ENCODE assay signal across 29 mouse cellular contexts in the genomic region with DNA sequence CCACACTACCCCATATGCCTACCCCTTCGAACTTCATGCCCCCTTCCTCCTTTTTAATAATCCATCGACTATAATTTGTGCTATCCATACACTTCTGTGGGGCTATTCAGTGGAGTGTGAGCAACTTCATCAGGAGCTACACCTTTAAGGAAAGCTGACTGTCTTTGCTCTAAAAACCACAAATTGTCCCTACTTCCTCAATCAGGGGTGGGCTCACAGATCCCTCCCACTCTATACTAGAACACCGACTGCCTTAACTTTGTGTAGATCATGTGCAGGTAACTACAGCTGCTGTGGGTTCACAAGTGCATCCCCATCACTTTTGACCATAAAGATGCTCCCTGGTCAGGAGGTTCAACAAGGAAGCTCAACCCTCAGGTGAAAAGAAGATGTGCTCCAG. TPM values are rescaled to one million over a fixed set of nuclear protein-coding genes. Genes with fewer than 3 reads are reported as not detected.
A peak's percentile ranks its signal among the peaks of the same experiment; 100 is the strongest.
DNase-seq lines count a peak whose midpoint lies in the region; ATAC-seq and TF ChIP-seq lines count a peak whose summit lies in the region.
"Had no signal": no experiment of that assay in that cellular context is flagged by ENCODE, and none has a peak within 500 bp of the region (broad histone marks: within the 10 kb centered on the region; RNA-seq: fewer than 3 reads in every experiment).

No protein-coding gene starts in this region.

- peak; percentile 72 for ATAC-seq in common myeloid progenitor, adult 5-6 weeks (replicated peaks; ENCODE audit: low read depth, poor library complexity, severe bottlenecking)
- peak; percentile 21 to 53; a peak in 1 of 4 replicates for ATAC-seq in hematopoietic stem cell, adult 5-6 weeks (replicated peaks in 1 of 2; ENCODE audit: insufficient read depth in 1 of 2, low FRiP score in 2 of 2, low TSS enrichment in 1 of 2, low read depth in 1 of 2, poor library complexity in 2 of 2, severe bottlenecking in 2 of 2)
- ATAC-seq: activated CD4-positive, CD25-positive, alpha-beta regulatory T cell, adult 4 months; CD4-positive, CD25-positive, alpha-beta regulatory T cell, adult 4 months; forebrain, embryonic 13.5 days; forebrain, embryonic 15.5 days; forebrain, postnatal 0 days; Patski had no signal

- TF ChIP-seq CTCF in MEL (IDR thresholded peaks at IDR 0.05 in 2 of 3, conservative IDR thresholded peaks at IDR 0.05 in 1 of 3; ENCODE audit: control insufficient read depth in 1 of 3, insufficient read depth in 1 of 3, low read depth in 2 of 3, low read length in 3 of 3, poor library complexity in 1 of 3, severe bottlenecking in 1 of 3): no peak

- H3K27ac ChIP-seq in MEL (ENCODE audit: control insufficient read depth, low read depth, low read length): no peak overlapping the region
- H3K27ac ChIP-seq: embryonic facial prominence, embryonic 10.5 days; embryonic facial prominence, embryonic 12.5 days; forebrain, embryonic 13.5 days; forebrain, embryonic 15.5 days had no signal

- peak; percentile 4 for DNase-seq in MEL (ENCODE audit: low read depth, low spot score)
- no peak for DNase-seq in thymus, postnatal 4 days
- no peak for DNase-seq in layer of hippocampus, adult 9-10 months (ENCODE audit: low spot score)
- DNase-seq in adrenal gland, adult 18-20 months (ENCODE audit: low spot score in 2 of 2): no peak
- DNase-seq: adrenal gland, adult 2 months; adrenal gland, postnatal 10 days; adrenal gland, postnatal 25 days; B cell, adult 2 months; cerebellum, adult 11 months; cerebellum, adult 18-20 months; cerebellum, adult 8-10 months; cerebellum, adult 9-11 months; cerebellum, postnatal 14 days; cerebellum, postnatal 36 days; forebrain, postnatal 0 days had no signal

- H3K79me2 ChIP-seq in MEL (ENCODE audit: control insufficient read depth, insufficient read depth, low read length, poor library complexity): no peaks in the 10 kb centered on the region

- TF ChIP-seq EP300 in MEL (IDR thresholded peaks at IDR 0.05; ENCODE audit: low read depth in 1 of 2, low read length in 2 of 2): no peak

- H3K27me3 ChIP-seq in MEL (ENCODE audit: control insufficient read depth in 1 of 2, insufficient read depth in 2 of 2, low read length in 2 of 2): no peaks in the 10 kb centered on the region
- H3K27me3 ChIP-seq: CH12.LX; embryonic facial prominence, embryonic 12.5 days; forebrain, embryonic 13.5 days; forebrain, embryonic 15.5 days; Patski had no signal

- H3K9me3 ChIP-seq in MEL (replicated peaks; ENCODE audit: insufficient read depth, low read length): no peaks in the 10 kb centered on the region
- H3K9me3 ChIP-seq: embryonic facial prominence, embryonic 10.5 days; embryonic facial prominence, embryonic 12.5 days; forebrain, embryonic 13.5 days; forebrain, embryonic 15.5 days; G1E had no signal

- TF ChIP-seq POLR2A in MEL (IDR thresholded peaks at IDR 0.05; ENCODE audit: control insufficient read depth in 1 of 2, insufficient read depth in 1 of 2, low read depth in 1 of 2, low read length in 2 of 2, poor library complexity in 1 of 2): no peak

- no peaks in the 10 kb centered on the region for H3K4me1 ChIP-seq in MEL (ENCODE audit: control insufficient read depth in 1 of 2, insufficient read depth in 2 of 2, low read length in 2 of 2)
- H3K4me1 ChIP-seq: embryonic facial prominence, embryonic 10.5 days; embryonic facial prominence, embryonic 12.5 days; forebrain, embryonic 13.5 days; forebrain, embryonic 15.5 days had no signal

- no peaks in the 10 kb centered on the region for H3K36me3 ChIP-seq in MEL (ENCODE audit: control insufficient read depth in 1 of 2, insufficient read depth in 2 of 2, low read length in 2 of 2)
- H3K36me3 ChIP-seq: embryonic facial prominence, embryonic 10.5 days; embryonic facial prominence, embryonic 12.5 days; forebrain, embryonic 15.5 days; G1E had no signal

- no peak overlapping the region for H3K9ac ChIP-seq in MEL (ENCODE audit: control insufficient read depth, low read depth, low read length, poor library complexity, severe bottlenecking)
- H3K9ac ChIP-seq: embryonic facial prominence, embryonic 12.5 days; forebrain, embryonic 13.5 days; forebrain, embryonic 15.5 days; forebrain, postnatal 0 days had no signal

- no peak for TF ChIP-seq RAD21 in MEL (IDR thresholded peaks at IDR 0.05; ENCODE audit: low read depth, low read length)

- no peak overlapping the region for H3K4me3 ChIP-seq in MEL (ENCODE audit: control insufficient read depth in 1 of 2, insufficient read depth in 1 of 2, low read depth in 2 of 2, low read length in 2 of 2)
- H3K4me3 ChIP-seq: embryonic facial prominence, embryonic 10.5 days; embryonic facial prominence, embryonic 12.5 days; forebrain, embryonic 13.5 days; forebrain, embryonic 15.5 days had no signal

TF ChIP-seq in MEL, 35 proteins besides CTCF, POLR2A, EP300 and RAD21:
- TF ChIP-seq TBP (IDR thresholded peaks at IDR 0.05; ENCODE audit: low read depth, low read length): no peak
- no peak for TF ChIP-seq POLR2AphosphoS2 (IDR thresholded peaks at IDR 0.05; ENCODE audit: low read length)
- no peak for TF ChIP-seq CHD2 (IDR thresholded peaks at IDR 0.05; ENCODE audit: low read length)
- no peak for TF ChIP-seq USF1 (IDR thresholded peaks at IDR 0.05; ENCODE audit: low read depth, low read length)
- TF ChIP-seq POLR2AphosphoS5 (IDR thresholded peaks at IDR 0.05; ENCODE audit: borderline replicate concordance, low read depth, low read length): no peak
- TF ChIP-seq NRF1 (IDR thresholded peaks at IDR 0.05; ENCODE audit: insufficient read depth, low read depth, low read length, poor library complexity, severe bottlenecking): no peak
- no peak for TF ChIP-seq ZKSCAN1 (IDR thresholded peaks at IDR 0.05; ENCODE audit: low read depth, low read length)
- no peak for TF ChIP-seq MEF2A (IDR thresholded peaks at IDR 0.05; ENCODE audit: extremely low read depth, insufficient replicate concordance, low read depth, low read length, poor library complexity, severe bottlenecking)
- no peak for TF ChIP-seq MYB (IDR thresholded peaks at IDR 0.05; ENCODE audit: low read depth, low read length)
- no peak for TF ChIP-seq MAX (IDR thresholded peaks at IDR 0.05; ENCODE audit: low read length)
- no peak for TF ChIP-seq E2F4 (IDR thresholded peaks at IDR 0.05; ENCODE audit: borderline replicate concordance, low read depth, low read length)
- TF ChIP-seq MYC (IDR thresholded peaks at IDR 0.05; ENCODE audit: low read depth, low read length): no peak
- no peak for TF ChIP-seq GATA1 (IDR thresholded peaks at IDR 0.05; ENCODE audit: low read depth, low read length)
- no peak for TF ChIP-seq GABPA (IDR thresholded peaks at IDR 0.05; ENCODE audit: low read depth, low read length)
- TF ChIP-seq MXI1 (IDR thresholded peaks at IDR 0.05; ENCODE audit: low read depth, low read length): no peak

RNA-seq across cellular contexts. Expression of gene Spata46, which starts 31.3 kb away (rescaled TPM):
- not detected in 2 replicates for total RNA-seq in MEL (2012; rRNA removed)
- under 1 TPM in 1 of 2 experiments, not detected in 1; 0.13 TPM for polyA plus RNA-seq in MEL (2012; ENCODE audit: insufficient read depth in 1 of 2, insufficient read length in 2 of 2, low read depth in 1 of 2, low replicate concordance in 2 of 2, missing spikeins in 1 of 2)
- total RNA-seq in common myeloid progenitor, adult 5-6 weeks (2017): not detected in 2 replicates
- not detected in 2 replicates for total RNA-seq in hematopoietic stem cell, adult 5-6 weeks (2017)
- total RNA-seq in adrenal gland, adult 18-20 months (2021): not detected
- total RNA-seq: adrenal gland, adult 2 months; adrenal gland, postnatal 10 days; adrenal gland, postnatal 25 days; adrenal gland, postnatal 4 days; CH12.LX; forebrain, postnatal 0 days; G1E had no signal
- polyA plus RNA-seq: activated CD4-positive, CD25-positive, alpha-beta regulatory T cell, adult 4 months; adrenal gland, adult 2 months; brain, embryonic 14.5 days; CD4-positive, CD25-positive, alpha-beta regulatory T cell, adult 4 months; cortical plate, adult 2 months; forebrain, postnatal 0 days; G1E had no signal

RNA-seq across cellular contexts. Expression of gene Gm7694, which starts 33.8 kb away (rescaled TPM):
- total RNA-seq in MEL (2012; rRNA removed): 0.19 and 0.20 TPM in 2 replicates
- polyA plus RNA-seq in MEL (2012; ENCODE audit: insufficient read depth in 1 of 2, insufficient read length in 2 of 2, low read depth in 1 of 2, low replicate concordance in 2 of 2, missing spikeins in 1 of 2): 1 to 10 TPM in 1 of 2 experiments, not detected in 1; 1.1 TPM
- total RNA-seq in common myeloid progenitor, adult 5-6 weeks (2017): 2.9 and 5.0 TPM in 2 replicates
- 3.8 and 8.9 TPM in 2 replicates for total RNA-seq in hematopoietic stem cell, adult 5-6 weeks (2017)
- total RNA-seq in adrenal gland, adult 18-20 months (2021): 1 to 10 TPM; 7.1 to 7.8 TPM
- polyA plus RNA-seq: activated CD4-positive, CD25-positive, alpha-beta regulatory T cell, adult 4 months; CD4-positive, CD25-positive, alpha-beta regulatory T cell, adult 4 months had no signal
